Mouse (Mus musculus): Measurements from ENCODE around the gene Fmnl2.

The Fmnl2 gene

DNA sequence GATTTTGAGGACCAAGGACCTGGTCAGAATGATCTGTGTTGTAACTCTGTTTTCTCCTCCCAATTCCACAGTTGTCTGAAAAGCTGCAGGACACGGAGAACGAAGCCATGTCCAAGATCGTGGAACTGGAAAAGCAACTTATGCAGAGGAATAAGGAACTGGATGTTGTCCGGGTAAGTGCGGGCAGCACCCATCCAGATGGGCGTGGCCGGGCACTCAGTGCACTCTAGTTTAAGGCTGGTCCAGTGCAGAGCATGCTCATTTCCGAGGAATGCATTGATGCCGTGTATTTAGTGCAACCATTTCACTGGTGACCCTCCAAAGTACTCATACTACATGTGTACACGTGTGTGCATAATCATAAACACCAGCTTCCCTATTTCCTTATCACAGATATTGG lies 247.7 kb downstream of the Fmnl2 start:
- no peak for DNase-seq (ENCODE audit: low read depth)

DNA sequence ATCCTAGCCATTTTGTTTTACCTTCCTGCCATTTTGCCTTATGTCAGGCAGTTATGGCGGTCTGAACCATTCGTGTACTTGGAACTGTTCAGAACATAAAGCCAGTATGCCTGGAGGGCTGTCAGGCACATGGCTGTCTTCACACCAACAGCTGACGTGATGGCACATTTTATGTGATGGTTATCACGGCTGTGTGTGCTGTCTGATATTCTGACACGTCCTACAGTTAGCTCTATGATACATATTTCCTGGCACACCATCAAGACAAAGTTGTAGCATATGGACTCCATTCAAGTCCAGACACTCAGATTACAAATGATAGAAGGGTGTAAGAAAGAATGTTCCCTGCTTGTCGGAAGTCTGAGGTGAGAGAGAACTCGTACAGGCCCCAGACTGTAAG lies 248.4 kb downstream of the Fmnl2 start:
- DNase-seq (ENCODE audit: low read depth) = no peak

DNA sequence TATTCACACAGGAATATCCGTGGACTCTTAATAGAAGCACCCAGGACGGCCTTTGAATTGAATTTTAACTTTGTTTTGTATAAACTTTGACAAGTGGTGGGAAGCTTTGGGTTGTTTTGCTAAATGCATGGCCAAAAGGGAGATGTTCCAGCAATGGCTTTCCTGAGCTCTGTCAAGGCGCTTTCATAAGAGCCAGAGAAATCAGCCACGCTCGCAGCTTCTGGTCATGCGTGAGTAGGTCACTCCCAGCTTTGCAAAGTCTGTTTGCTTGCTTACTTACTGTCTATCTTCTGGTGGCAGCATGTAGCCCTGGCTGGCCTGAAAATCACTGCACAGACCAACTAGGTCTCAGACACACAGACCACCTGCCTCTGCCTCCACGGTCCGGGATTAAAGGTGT lies 248.8 kb downstream of the Fmnl2 start:
- DNase-seq (ENCODE audit: low read depth) = no peak

DNA sequence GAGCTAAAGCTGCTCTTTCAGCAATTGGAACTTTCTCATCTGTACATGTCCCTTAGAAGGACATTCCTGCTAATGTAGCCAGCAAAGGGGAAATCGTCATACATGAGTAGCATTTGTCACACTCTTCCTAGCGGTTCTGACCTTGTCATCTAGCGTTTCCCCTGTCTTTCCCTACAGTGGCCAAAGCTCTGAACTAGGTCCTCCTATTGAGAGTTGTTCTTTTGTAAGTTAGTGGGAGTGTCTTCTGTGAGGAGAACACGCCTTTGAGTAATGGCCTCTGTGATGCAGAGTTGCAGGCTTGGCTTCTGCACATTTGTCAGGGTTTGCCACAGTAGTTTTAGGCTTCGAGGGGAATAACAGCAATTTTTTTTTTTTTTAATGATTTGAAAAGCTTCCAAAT lies 250.9 kb downstream of the Fmnl2 start:
- no peak for DNase-seq (ENCODE audit: low read depth)

DNA sequence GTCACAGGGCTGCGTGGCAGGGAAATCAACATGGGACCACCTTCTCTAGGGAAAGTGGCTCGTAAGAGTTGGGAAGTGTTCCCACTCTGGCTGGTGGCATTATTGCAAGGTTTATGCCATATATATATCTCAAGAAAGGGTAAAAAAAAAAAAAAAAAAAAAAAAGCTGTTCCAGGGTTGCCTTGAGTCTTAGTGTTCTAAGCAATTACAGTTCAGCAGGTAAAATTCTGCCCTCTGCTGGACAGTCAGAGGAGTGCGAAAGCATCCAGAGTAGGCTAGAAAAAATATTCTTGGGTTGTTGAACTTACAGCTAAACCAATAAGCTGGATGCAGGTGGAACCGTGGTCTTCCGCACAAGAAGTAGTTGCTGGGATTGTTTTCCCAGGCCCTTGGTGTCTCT lies 264.1 kb downstream of the Fmnl2 start:
- DNase-seq (ENCODE audit: low read depth) = peak; percentile 23

DNA sequence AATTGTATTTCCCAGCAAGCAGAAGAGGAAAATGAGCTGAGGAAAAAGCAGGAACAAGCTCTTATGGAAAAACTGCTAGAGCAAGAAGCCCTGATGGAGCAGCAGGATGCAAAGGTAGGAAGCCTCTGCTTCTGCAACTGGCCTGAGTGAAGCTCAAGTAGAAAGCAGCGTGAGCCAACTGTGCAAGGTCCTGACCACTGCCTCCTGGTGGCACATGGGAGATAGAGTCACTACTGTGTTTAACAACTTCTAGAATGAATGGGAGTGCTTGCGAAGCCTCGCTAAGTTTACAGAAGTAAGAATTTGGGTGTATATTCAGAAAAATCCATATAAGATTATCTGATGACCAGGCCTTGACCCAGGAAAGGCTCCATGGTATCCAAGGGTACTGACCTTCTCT lies 268.3 kb downstream of the Fmnl2 start:
- DNase-seq (ENCODE audit: low read depth) = no peak

DNA sequence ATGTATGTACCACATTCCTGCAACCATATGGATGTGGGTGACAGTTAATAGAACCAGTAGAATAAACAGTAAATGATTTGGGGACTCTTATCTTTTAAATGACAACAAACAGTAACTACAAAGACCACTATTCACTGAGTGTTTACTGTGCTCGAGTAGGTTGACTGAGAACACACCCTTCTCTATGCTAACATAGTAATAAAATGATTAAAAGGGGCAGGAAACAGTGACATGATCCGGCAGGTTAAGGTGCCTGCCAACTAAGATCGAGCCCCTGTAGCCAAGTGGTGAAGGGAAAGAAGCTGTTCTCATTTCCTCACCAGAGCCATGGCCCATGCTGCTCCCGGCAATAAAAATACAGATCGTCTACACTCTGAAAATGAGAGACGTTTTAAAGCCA lies 271.4 kb downstream of the Fmnl2 start:
- DNase-seq (ENCODE audit: low read depth) = no peak

DNA sequence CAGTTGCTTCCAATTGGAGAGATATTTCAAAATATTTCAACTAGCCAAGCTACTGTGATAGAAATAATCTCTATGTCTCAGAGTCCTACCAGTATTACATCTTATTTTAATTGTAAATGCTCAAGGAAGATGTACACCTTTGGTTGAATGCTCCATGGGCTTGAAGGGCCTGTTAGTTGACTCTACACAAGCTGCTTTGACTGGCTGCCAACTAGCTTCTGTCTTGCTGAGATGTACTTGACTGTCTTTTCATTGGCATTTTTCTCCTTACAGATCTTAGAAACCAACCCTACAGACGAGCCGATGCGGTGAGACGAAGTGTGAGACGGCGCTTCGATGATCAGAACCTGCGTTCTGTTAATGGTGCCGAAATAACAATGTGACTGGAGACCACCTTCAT lies 273.9 kb downstream of the Fmnl2 start:
- no peak for DNase-seq (ENCODE audit: low read depth)

DNA sequence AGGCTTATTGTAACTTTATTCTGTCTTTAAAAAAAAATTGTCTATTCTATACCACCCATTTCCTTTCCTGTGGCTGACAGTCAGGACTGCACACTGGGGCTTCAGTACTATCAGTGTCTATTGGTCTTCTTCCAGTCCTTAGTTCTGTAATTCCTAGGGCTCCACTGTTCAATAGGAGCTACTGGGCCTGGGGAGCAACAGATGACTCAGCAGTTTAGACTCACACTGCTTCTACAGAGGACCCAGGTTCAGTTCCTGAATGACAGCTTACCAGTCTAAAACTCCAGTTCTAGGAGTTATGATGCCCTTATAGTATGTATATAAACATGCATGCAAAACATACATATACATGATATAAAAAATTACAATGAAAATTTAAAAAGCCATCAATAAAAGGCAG lies 289.2 kb downstream of the Fmnl2 start:
- no peak for DNase-seq (ENCODE audit: low read depth)

DNA sequence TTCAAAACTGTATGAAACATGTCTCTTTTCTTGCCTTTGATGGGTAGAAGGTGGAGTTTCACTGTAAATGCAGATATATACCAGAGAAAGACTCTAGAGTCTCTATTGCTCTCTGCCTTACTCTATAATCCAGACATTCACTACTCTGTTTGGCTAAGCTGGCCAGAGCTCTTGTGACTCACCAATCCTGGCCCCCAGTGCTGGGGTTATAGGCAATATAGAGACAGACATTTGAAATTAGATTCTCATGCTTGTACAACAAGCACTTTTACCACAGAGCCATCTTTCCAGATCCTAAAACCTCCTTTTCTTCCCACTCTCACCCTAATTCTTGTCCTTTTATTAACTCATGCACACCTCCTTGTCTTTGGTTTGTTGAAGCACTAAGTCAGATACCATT lies 316.3 kb downstream of the Fmnl2 start:
- DNase-seq (ENCODE audit: low read depth) = no peak

DNA sequence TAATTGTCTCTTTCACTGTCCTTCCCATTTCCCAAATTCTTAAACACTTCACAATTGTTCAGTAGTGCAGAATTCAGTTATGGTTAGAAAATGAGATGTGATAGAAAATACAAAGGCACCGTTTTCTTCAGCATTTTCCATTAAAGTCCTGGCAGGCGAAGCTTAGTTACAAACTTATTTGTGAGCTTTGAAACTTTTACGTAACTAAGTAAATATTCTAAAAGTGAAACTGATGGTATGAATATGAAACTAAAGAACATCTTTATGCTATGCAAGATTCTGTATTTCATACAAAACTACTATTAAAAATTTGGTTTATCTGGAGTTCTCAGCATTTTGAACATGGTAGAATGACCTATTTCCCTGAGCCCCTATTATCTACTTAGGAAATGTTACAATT lies 321.3 kb downstream of the Fmnl2 start:
- DNase-seq (ENCODE audit: low read depth) = no peak

DNA sequence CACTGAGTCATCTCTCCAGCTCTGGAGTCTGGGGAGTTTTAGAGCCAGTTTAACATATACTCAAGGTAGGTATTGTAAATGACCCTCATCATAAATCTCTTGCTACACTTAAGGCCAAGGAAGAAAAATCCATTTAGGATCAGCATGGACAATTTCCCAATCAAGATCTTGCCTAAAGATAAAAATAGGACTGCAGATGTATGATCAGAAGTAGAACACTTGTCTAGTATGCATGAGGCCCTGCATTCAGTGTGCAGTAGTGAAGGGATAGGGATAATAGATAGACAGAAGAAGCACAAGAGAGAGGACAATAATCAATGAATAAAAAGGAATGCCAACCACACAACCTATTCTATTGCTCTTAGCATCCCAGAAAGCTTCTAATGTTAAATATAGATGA lies 322.2 kb downstream of the Fmnl2 start:
- DNase-seq (ENCODE audit: low read depth) = no peak
